Mouse (Mus musculus) testis, adult 2 months (tissue): Measurements from ENCODE around the gene Alg9. TPM values are rescaled to one million over a fixed set of nuclear protein-coding genes. Genes with fewer than 3 reads are reported as not detected.

Source experiments
- H3K27ac ChIP-seq: fragments of 200-500 bp; 2 replicates; pipeline ENCODE4 v1.5.1; 2012; ENCODE audit warnings: low read depth, low read length; ENCODE audit not compliant: control insufficient read depth, insufficient read depth
- H3K27me3 ChIP-seq: fragments of 200-500 bp; 2 replicates; pipeline ENCODE4 v1.6.1; 2012; ENCODE audit warnings: mild to moderate bottlenecking, low read length, moderate library complexity; ENCODE audit not compliant: control insufficient read depth, insufficient read depth
- H3K36me3 ChIP-seq: fragments of 200-500 bp; 2 replicates; pipeline ENCODE4 v1.6.1; 2012; ENCODE audit warnings: mild to moderate bottlenecking, low read length; ENCODE audit not compliant: control insufficient read depth, insufficient read depth
- H3K4me1 ChIP-seq: fragments of 200-500 bp; 2 replicates; pipeline ENCODE4 v1.6.1; 2012; ENCODE audit warnings: low read length; ENCODE audit not compliant: control insufficient read depth, insufficient read depth
- H3K4me3 ChIP-seq: fragments of 200-500 bp; 2 replicates; pipeline ENCODE4 v1.5.1; 2012; ENCODE audit warnings: low read depth, mild to moderate bottlenecking, low read length, moderate library complexity, mixed read lengths; ENCODE audit not compliant: control insufficient read depth
- CTCF ChIP-seq: fragments of 200-500 bp; IDR thresholded peaks from 2 replicates; pipeline ENCODE4 v1.5.1; 2012; ENCODE audit warnings: low read depth, mild to moderate bottlenecking, inconsistent platforms, low read length, moderate library complexity; ENCODE audit not compliant: control insufficient read depth, insufficient read depth, insufficient replicate concordance
- POLR2A ChIP-seq: fragments of 200-500 bp; IDR thresholded peaks from 2 replicates; pipeline ENCODE4 v1.6.1; 2012; ENCODE audit warnings: low read depth, mild to moderate bottlenecking, inconsistent platforms, low read length, moderate library complexity; ENCODE audit not compliant: control insufficient read depth
- polyA plus RNA-seq: library from polyadenylated mRNA; depleted of rRNA; stranded (reverse); fragments of >200 nt; gene quantifications from 2 replicates; pipeline ENCODE4 v1.2.3, GENCODE M21; 2012; rRNA removed

Alg9 gene
- polyA plus RNA-seq, result 31.0 and 40.0 TPM in 2 replicates

- TF ChIP-seq CTCF (no peak), POLR2A (no peak; the same call in none of the 2 replicates)
- H3K36me3 ChIP-seq, result peaks cover 4% of the 10 kb centered on the region; the same call in 1 of the 2 replicates
- H3K4me3 ChIP-seq, result peak within 1 kb of the TSS; percentile 93
- peak within 1 kb of the TSS; percentile 54; the same call in 1 of the 2 replicates for H3K27ac ChIP-seq
- no peaks in the 10 kb centered on the region for H3K27me3 ChIP-seq
- 0 out of 2 replicates have a peak, but pooled peaks cover 2% of the 10 kb centered on the region for H3K4me1 ChIP-seq
Measured at GRCm38 (mm10) chr9:50774991-50775612, at the start of gene Alg9, which contains the start of gene 1110032A03Rik. Gene Alg9, plus strand, starts transcription at chr9:50775019. Gene 1110032A03Rik, minus strand, starts transcription at chr9:50775520.

- no peaks in the 10 kb centered on the region for H3K36me3 ChIP-seq
- TF ChIP-seq POLR2A (no peak), CTCF (no peak)
- peaks cover 14% of the 10 kb centered on the region for H3K4me1 ChIP-seq
- no peaks in the 10 kb centered on the region for H3K27me3 ChIP-seq
- H3K27ac ChIP-seq, result no peak overlapping the region
- H3K4me3 ChIP-seq, result no peak overlapping the region
Measured at GRCm38 (mm10) chr9:50725921-50726590, 48.8 kb upstream of the Alg9 start.

GRCm38 (mm10) chr9:50727171-50727924 lies 47.5 kb upstream of the Alg9 start:
- Histone ChIP-seq H3K36me3 (no peaks in the 10 kb centered on the region), H3K4me3 (peak overlapping the region; percentile 77), H3K27ac (peak overlapping the region; percentile 14), H3K27me3 (no peaks in the 10 kb centered on the region), H3K4me1 (peaks cover 14% of the 10 kb centered on the region)
- TF ChIP-seq POLR2A, result no peak
- TF ChIP-seq CTCF, result no peak

- no peaks in the 10 kb centered on the region for H3K36me3 ChIP-seq
- H3K4me3 ChIP-seq, result peak overlapping the region; percentile 77
- no peaks in the 10 kb centered on the region for H3K27me3 ChIP-seq
- H3K27ac ChIP-seq, result 0 out of 2 replicates have a peak overlapping the region, but pooled peaks have one; percentile 7
- H3K4me1 ChIP-seq, result peaks cover 13% of the 10 kb centered on the region
- no peak for TF ChIP-seq CTCF
- no peak; the same call in 1 of the 2 replicates for TF ChIP-seq POLR2A
Measured at GRCm38 (mm10) chr9:50727925-50728651, 46.7 kb upstream of the Alg9 start.

- no peaks in the 10 kb centered on the region for H3K36me3 ChIP-seq
- no peaks in the 10 kb centered on the region for H3K27me3 ChIP-seq
- H3K4me1 ChIP-seq, result peaks cover 12% of the 10 kb centered on the region
- no peak overlapping the region for H3K4me3 ChIP-seq
- TF ChIP-seq POLR2A (no peak), CTCF (no peak)
- peak overlapping the region; percentile 56; the same call in 1 of the 2 replicates for H3K27ac ChIP-seq
Measured at GRCm38 (mm10) chr9:50729600-50729999, 45.2 kb upstream of the Alg9 start.

- Histone ChIP-seq H3K27me3 (no peaks in the 10 kb centered on the region), H3K4me3 (no peak overlapping the region), H3K36me3 (no peaks in the 10 kb centered on the region), H3K4me1 (peaks cover 7% of the 10 kb centered on the region), H3K27ac (no peak overlapping the region)
- no peak for TF ChIP-seq POLR2A
Measured at GRCm38 (mm10) chr9:50732560-50732959, 42.3 kb upstream of the Alg9 start.
